Mouse (Mus musculus): Measurements from ENCODE around the gene Cdc42bpa. TPM values are rescaled to one million over a fixed set of nuclear protein-coding genes. Genes with fewer than 3 reads are reported as not detected.

Cdc42bpa gene
- polyA plus RNA-seq, 1 experiment from 2014 or later, result 27.0 TPM

DNA sequence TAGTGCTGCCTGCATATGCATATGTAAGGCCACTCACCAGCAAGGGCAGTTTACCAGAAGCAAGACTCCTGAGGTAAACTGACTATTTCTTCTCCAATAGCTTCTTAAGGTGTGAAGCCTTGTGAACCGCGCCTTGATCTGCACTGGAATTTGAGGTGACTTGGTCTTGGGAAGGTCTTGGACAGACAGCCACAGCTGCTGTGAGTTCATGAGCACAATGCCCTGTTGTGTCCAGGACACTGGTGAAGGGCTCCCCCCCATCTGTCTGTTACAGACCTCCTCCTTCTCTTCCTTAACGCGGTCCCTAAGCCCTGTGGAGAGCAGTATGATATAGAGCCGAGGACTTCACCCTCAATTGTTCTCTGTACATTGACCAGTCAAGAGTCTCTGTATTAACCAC lies 138.2 kb downstream of the Cdc42bpa start:
- H3K36me3 ChIP-seq (replicated peaks; ENCODE audit: control insufficient read depth, insufficient read depth), result peaks cover 34% of the 10 kb centered on the region
- no peak overlapping the region for H3K4me3 ChIP-seq (replicated peaks; ENCODE audit: low read length)
- ATAC-seq (ENCODE audit: low FRiP score) (no peak), DNase-seq (ENCODE audit: low spot score) (no peak)
- no peaks in the 10 kb centered on the region for H3K9me3 ChIP-seq (ENCODE audit: control insufficient read depth, low read length)
- H3K4me2 ChIP-seq (replicated peaks), result no peak overlapping the region
- no peaks in the 10 kb centered on the region for H3K4me1 ChIP-seq (replicated peaks; ENCODE audit: control insufficient read depth, insufficient read depth, low read length)
- WGBS, result 93% methylated on average over 5 of the region's 5 CpGs
- no peak overlapping the region for H3K9ac ChIP-seq
- no peak overlapping the region for H3K27ac ChIP-seq
- H3K27me3 ChIP-seq (ENCODE audit: control insufficient read depth, insufficient read depth, low read length), result no peaks in the 10 kb centered on the region

DNA sequence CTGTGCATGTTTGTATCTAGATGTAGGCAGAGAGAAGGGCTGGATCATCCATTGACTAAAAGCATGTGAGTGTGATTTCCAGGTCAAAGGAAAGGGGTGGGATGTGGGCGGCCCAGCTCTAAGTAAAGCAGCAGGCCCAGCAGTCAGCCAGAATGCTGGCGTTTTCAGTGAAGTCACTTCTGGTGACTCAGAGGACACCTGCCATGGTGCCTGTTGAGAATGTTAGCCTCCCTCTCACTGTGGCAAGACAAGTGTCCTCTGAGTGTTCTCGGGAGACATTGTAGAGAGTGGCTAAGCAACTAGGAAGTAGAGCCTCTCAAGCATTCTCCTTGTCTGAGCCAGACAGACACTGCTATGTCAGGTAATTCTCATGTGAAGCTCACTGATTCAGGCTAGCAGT lies 144.3 kb downstream of the Cdc42bpa start:
- 62% methylated on average over 3 of the region's 3 CpGs for WGBS
- no peak overlapping the region for H3K9ac ChIP-seq
- no peak overlapping the region for H3K4me2 ChIP-seq (replicated peaks)
- 0 out of 2 replicates have a peak, but pooled peaks cover 11% of the 10 kb centered on the region for H3K36me3 ChIP-seq (replicated peaks; ENCODE audit: control insufficient read depth, insufficient read depth)
- H3K4me1 ChIP-seq (replicated peaks; ENCODE audit: control insufficient read depth, insufficient read depth, low read length), result no peaks in the 10 kb centered on the region
- H3K9me3 ChIP-seq (ENCODE audit: control insufficient read depth, low read length), result no peaks in the 10 kb centered on the region
- no peaks in the 10 kb centered on the region for H3K27me3 ChIP-seq (ENCODE audit: control insufficient read depth, insufficient read depth, low read length)
- H3K27ac ChIP-seq, result no peak overlapping the region
- ATAC-seq (ENCODE audit: low FRiP score) (no peak), DNase-seq (ENCODE audit: low spot score) (no peak)
- H3K4me3 ChIP-seq (replicated peaks; ENCODE audit: low read length), result no peak overlapping the region

DNA sequence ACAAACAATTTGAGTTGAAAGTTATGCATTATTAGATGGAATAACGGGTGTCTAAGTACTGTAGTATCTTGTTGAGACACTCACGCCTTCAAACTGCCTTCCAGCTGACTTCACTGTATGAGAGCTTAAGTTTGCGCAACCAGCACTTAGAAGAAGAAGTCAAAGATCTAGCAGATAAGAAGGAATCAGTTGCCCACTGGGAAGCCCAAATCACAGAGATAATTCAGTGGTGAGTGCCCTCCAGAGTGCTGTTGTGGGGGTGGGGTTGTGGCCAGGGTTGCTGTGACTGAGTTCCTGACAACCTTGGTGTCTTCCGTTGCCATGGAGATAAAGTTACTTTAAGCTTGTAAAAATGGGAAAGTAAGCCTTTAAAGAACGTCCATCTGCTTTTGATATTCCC lies 148.8 kb downstream of the Cdc42bpa start:
- Histone ChIP-seq H3K36me3 (replicated peaks; ENCODE audit: control insufficient read depth, insufficient read depth) (peaks cover 28% of the 10 kb centered on the region), H3K9ac (no peak overlapping the region), H3K27me3 (ENCODE audit: control insufficient read depth, insufficient read depth, low read length) (no peaks in the 10 kb centered on the region), H3K4me2 (replicated peaks) (no peak overlapping the region), H3K4me3 (replicated peaks; ENCODE audit: low read length) (no peak overlapping the region), H3K9me3 (ENCODE audit: control insufficient read depth, low read length) (no peaks in the 10 kb centered on the region), H3K4me1 (replicated peaks; ENCODE audit: control insufficient read depth, insufficient read depth, low read length) (no peaks in the 10 kb centered on the region), H3K27ac (no peak overlapping the region)
- WGBS, result 64% methylated on average over 5 of the region's 5 CpGs
- ATAC-seq (ENCODE audit: low FRiP score) (no peak), DNase-seq (ENCODE audit: low spot score) (no peak)

DNA sequence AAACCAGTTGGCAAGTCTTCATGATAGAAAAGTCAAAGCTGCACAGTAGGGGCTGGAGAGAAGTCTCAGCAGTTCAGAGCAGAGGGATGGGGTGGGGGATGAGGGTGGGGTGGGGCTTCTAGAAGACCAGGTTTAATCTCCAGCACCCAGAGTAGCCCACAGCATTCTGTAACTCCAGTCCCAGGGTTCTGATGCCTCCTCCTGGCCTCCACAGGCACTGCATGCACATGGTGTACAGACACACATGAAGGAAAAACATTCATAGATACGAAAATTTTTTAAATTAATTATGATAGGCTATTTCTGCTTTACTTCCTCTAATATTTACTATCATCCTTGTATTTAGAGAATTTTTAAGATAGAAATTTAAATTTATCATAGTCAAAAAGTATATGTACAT lies 156.3 kb downstream of the Cdc42bpa start:
- peaks cover 40% of the 10 kb centered on the region for H3K36me3 ChIP-seq (replicated peaks; ENCODE audit: control insufficient read depth, insufficient read depth)
- no peak overlapping the region for H3K4me3 ChIP-seq (replicated peaks; ENCODE audit: low read length)
- H3K27ac ChIP-seq, result no peak overlapping the region
- 81% methylated on average over 1 of the region's 1 CpGs for WGBS
- H3K4me1 ChIP-seq (replicated peaks; ENCODE audit: control insufficient read depth, insufficient read depth, low read length), result no peaks in the 10 kb centered on the region
- H3K27me3 ChIP-seq (ENCODE audit: control insufficient read depth, insufficient read depth, low read length), result no peaks in the 10 kb centered on the region
- no peaks in the 10 kb centered on the region for H3K9me3 ChIP-seq (ENCODE audit: control insufficient read depth, low read length)
- no peak overlapping the region for H3K9ac ChIP-seq
- DNase-seq (ENCODE audit: low spot score) (no peak), ATAC-seq (ENCODE audit: low FRiP score) (no peak)
- H3K4me2 ChIP-seq (replicated peaks), result no peak overlapping the region

DNA sequence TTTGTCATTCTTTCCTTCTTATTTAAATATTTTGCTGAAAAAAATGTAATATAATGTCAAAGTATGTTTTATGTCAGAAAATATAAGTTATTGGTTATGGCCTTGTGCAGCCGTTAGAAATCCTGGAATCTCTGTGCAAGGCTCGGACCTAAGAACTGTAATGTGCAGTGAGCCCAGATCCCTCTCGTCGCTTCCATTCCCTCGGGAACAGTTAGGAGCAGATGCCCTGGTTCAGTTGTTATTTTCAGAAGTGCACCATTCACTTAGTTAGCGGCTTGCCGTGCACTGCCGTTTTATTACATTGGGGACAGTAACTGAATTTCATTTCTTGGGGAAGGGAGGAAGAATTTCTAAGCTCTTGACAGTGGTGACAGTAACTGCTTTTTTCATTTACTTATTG lies 158.0 kb downstream of the Cdc42bpa start:
- Histone ChIP-seq H3K4me3 (replicated peaks; ENCODE audit: low read length) (no peak overlapping the region), H3K27ac (no peak overlapping the region), H3K4me1 (replicated peaks; ENCODE audit: control insufficient read depth, insufficient read depth, low read length) (no peaks in the 10 kb centered on the region), H3K36me3 (replicated peaks; ENCODE audit: control insufficient read depth, insufficient read depth) (peaks cover 28% of the 10 kb centered on the region), H3K9ac (no peak overlapping the region), H3K27me3 (ENCODE audit: control insufficient read depth, insufficient read depth, low read length) (no peaks in the 10 kb centered on the region), H3K4me2 (replicated peaks) (no peak overlapping the region), H3K9me3 (ENCODE audit: control insufficient read depth, low read length) (no peaks in the 10 kb centered on the region)
- DNase-seq (ENCODE audit: low spot score), result no peak
- WGBS, result 50% methylated on average over 8 of the region's 8 CpGs
- ATAC-seq (ENCODE audit: low FRiP score), result no peak

DNA sequence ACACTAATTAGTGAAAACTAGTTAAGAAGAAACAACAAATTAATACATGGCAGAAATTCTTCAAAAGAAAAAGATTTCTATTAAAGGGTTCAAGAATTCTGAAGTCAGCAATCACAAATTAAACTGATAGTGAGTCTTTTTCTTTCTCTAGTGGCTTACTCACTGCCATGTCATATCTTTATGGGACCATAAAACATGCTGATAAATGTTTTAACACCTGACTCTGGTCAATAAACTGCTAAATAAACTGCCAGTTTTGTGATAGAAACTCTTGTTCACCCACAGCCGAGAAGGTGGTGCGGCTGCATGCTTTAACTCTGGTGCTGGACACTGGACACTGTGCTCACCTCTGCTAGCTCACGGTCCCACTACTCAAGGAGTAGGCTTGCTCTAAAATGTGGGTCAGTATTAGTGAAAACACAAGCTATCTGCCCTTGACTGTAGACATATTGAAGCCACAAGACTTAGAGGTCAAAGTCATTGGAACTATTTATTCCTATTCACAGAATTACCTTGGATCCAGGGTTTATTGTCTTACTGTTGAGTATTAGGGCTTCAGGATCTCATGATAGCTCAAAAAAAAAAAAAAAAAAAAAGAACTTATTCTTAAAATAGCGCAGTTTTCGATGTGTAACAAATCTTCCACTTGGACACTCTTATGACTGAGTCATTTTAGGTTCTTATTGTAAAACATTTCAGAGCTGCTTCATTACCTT lies 168.0 kb downstream of the Cdc42bpa start:
- Histone ChIP-seq H3K9ac (no peak overlapping the region), H3K4me1 (replicated peaks; ENCODE audit: control insufficient read depth, insufficient read depth, low read length) (no peaks in the 10 kb centered on the region), H3K27me3 (ENCODE audit: control insufficient read depth, insufficient read depth, low read length) (no peaks in the 10 kb centered on the region), H3K4me3 (replicated peaks; ENCODE audit: low read length) (no peak overlapping the region), H3K27ac (no peak overlapping the region), H3K4me2 (replicated peaks) (no peak overlapping the region), H3K9me3 (ENCODE audit: control insufficient read depth, low read length) (no peaks in the 10 kb centered on the region), H3K36me3 (replicated peaks; ENCODE audit: control insufficient read depth, insufficient read depth) (peaks cover 14% of the 10 kb centered on the region)
- DNase-seq (ENCODE audit: low spot score) (no peak), ATAC-seq (ENCODE audit: low FRiP score) (no peak)
- whole genome bisulfite sequencing, result 94% methylated on average over 5 of the region's 5 CpGs

DNA sequence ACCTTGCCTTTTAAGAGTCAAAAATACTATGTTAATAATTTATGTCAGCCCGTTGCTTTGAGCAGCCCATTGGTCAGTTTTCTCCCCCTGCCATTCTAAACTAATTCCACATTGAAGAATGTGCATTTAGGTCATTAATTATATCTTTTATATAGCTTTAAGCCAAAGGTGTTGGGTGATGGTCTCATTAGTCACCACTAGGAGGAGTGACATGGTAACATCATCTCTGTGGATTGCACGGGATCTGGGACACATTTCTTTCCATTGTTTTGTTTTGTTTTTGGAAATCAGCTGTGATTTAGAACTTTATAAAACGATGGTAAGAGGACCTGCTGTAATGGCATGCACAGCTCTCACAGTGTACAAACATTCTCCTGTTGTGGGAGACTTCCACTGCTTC lies 171.1 kb downstream of the Cdc42bpa start:
- WGBS, result 67% methylated on average over 3 of the region's 3 CpGs
- no peak overlapping the region for H3K4me2 ChIP-seq (replicated peaks)
- H3K36me3 ChIP-seq (replicated peaks; ENCODE audit: control insufficient read depth, insufficient read depth), result peaks cover 16% of the 10 kb centered on the region
- no peaks in the 10 kb centered on the region for H3K9me3 ChIP-seq (ENCODE audit: control insufficient read depth, low read length)
- H3K27me3 ChIP-seq (ENCODE audit: control insufficient read depth, insufficient read depth, low read length), result no peaks in the 10 kb centered on the region
- no peak for ATAC-seq (ENCODE audit: low FRiP score)
- no peak overlapping the region for H3K9ac ChIP-seq
- no peak for DNase-seq (ENCODE audit: low spot score)
- no peak overlapping the region for H3K27ac ChIP-seq
- H3K4me3 ChIP-seq (replicated peaks; ENCODE audit: low read length), result no peak overlapping the region
- H3K4me1 ChIP-seq (replicated peaks; ENCODE audit: control insufficient read depth, insufficient read depth, low read length), result no peaks in the 10 kb centered on the region

DNA sequence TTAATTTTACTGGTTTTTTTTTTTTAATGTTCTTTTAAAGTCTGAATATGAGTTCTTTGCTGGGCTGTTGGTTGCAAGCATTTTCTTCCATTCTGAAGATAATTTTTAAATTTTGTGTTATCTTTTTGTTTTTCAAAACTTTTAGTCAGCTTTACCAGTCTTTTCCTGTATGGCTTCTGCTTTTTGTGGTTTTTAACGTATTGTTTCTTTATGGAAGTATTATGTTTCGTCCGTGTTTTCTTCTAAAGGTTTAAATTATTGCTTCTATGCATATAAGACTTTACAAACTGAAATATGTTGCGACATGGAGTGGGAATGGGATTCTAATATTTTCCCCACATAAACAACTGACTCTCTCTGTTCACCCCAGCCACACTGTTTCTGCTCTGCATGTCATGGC lies 171.9 kb downstream of the Cdc42bpa start:
- WGBS, result 95% methylated on average over 4 of the region's 4 CpGs
- no peak overlapping the region for H3K9ac ChIP-seq
- H3K27me3 ChIP-seq (ENCODE audit: control insufficient read depth, insufficient read depth, low read length), result no peaks in the 10 kb centered on the region
- H3K4me2 ChIP-seq (replicated peaks), result no peak overlapping the region
- ATAC-seq (ENCODE audit: low FRiP score), result no peak
- no peak for DNase-seq (ENCODE audit: low spot score)
- peaks cover 23% of the 10 kb centered on the region for H3K36me3 ChIP-seq (replicated peaks; ENCODE audit: control insufficient read depth, insufficient read depth)
- no peaks in the 10 kb centered on the region for H3K9me3 ChIP-seq (ENCODE audit: control insufficient read depth, low read length)
- H3K4me1 ChIP-seq (replicated peaks; ENCODE audit: control insufficient read depth, insufficient read depth, low read length), result no peaks in the 10 kb centered on the region
- no peak overlapping the region for H3K4me3 ChIP-seq (replicated peaks; ENCODE audit: low read length)
- H3K27ac ChIP-seq, result no peak overlapping the region

DNA sequence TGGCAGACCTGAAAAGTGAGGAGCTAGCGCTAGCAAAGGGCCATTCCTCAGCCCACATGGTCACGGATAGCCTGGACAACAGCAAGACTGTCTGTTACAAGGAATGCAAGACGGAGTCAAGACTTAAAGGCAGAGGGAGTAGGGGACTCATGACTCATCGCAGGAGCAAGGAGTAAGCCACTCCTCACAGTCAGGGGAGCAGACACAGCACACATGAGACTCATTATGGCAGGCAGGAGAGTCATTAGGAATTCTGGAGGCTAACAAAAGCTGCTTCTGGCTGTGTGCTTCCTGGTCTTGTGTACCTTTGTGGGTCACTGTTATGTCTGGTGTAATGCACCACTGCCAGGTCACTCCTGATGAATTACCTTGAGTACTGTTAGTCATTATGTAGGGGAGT lies 178.9 kb downstream of the Cdc42bpa start:
- no peak overlapping the region for H3K9ac ChIP-seq
- DNase-seq (ENCODE audit: low spot score) (no peak), ATAC-seq (ENCODE audit: low FRiP score) (no peak)
- no peaks in the 10 kb centered on the region for H3K27me3 ChIP-seq (ENCODE audit: control insufficient read depth, insufficient read depth, low read length)
- H3K36me3 ChIP-seq (replicated peaks; ENCODE audit: control insufficient read depth, insufficient read depth), result peaks cover 59% of the 10 kb centered on the region
- H3K4me2 ChIP-seq (replicated peaks), result no peak overlapping the region
- no peak overlapping the region for H3K4me3 ChIP-seq (replicated peaks; ENCODE audit: low read length)
- no peaks in the 10 kb centered on the region for H3K4me1 ChIP-seq (replicated peaks; ENCODE audit: control insufficient read depth, insufficient read depth, low read length)
- WGBS, result 91% methylated on average over 4 of the region's 4 CpGs
- H3K27ac ChIP-seq, result no peak overlapping the region
- H3K9me3 ChIP-seq (ENCODE audit: control insufficient read depth, low read length), result no peaks in the 10 kb centered on the region

DNA sequence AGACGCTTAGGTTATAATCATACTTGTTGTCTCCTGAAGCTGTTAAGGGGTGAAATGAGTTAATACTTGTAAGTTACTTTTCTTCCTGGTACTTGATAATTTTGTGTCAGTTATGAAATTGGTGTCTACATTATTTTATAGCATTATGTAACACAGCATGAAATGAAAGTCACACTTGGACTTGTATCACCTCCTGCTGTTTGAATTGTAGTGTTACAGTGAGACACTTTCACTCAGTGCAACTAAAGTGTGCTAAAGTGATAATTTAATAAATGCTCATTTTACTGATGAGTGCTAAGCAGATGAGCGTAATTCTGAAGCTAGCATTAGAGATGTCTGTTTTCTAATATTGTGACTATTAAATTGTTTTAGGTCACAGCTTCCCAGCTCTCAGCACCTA lies 180.7 kb downstream of the Cdc42bpa start:
- Histone ChIP-seq H3K36me3 (replicated peaks; ENCODE audit: control insufficient read depth, insufficient read depth) (peaks cover 66% of the 10 kb centered on the region), H3K9ac (no peak overlapping the region), H3K4me1 (replicated peaks; ENCODE audit: control insufficient read depth, insufficient read depth, low read length) (no peaks in the 10 kb centered on the region), H3K9me3 (ENCODE audit: control insufficient read depth, low read length) (no peaks in the 10 kb centered on the region), H3K4me2 (replicated peaks) (no peak overlapping the region), H3K27me3 (ENCODE audit: control insufficient read depth, insufficient read depth, low read length) (no peaks in the 10 kb centered on the region), H3K4me3 (replicated peaks; ENCODE audit: low read length) (no peak overlapping the region), H3K27ac (no peak overlapping the region)
- no peak for ATAC-seq (ENCODE audit: low FRiP score)
- WGBS, result 94% methylated on average over 2 of the region's 2 CpGs
- DNase-seq (ENCODE audit: low spot score), result no peak
